Mouse (Mus musculus): Measurements from ENCODE around the gene Cdyl.

The Cdyl gene

GRCm38 (mm10) chr13:35760372-35760771 lies 100.7 kb downstream of the Cdyl start:
- DNase-seq (ENCODE audit: low spot score) = no peak

- DNase-seq (ENCODE audit: low spot score) = no peak
Measured at GRCm38 (mm10) chr13:35764559-35764958, 104.9 kb downstream of the Cdyl start.

- peak; percentile 70 for DNase-seq (ENCODE audit: low spot score)
Measured at GRCm38 (mm10) chr13:35765817-35766216, 106.2 kb downstream of the Cdyl start.

GRCm38 (mm10) chr13:35769673-35770072 lies 110.0 kb downstream of the Cdyl start:
- no peak for DNase-seq (ENCODE audit: low spot score)

GRCm38 (mm10) chr13:35770421-35770820 lies 110.8 kb downstream of the Cdyl start:
- DNase-seq (ENCODE audit: low spot score) = no peak

- DNase-seq (ENCODE audit: low spot score) = no peak
Measured at GRCm38 (mm10) chr13:35771968-35772382, 112.3 kb downstream of the Cdyl start.

GRCm38 (mm10) chr13:35773763-35774162 lies 114.1 kb downstream of the Cdyl start:
- no peak for DNase-seq (ENCODE audit: low spot score)

- DNase-seq (ENCODE audit: low spot score) = no peak
Measured at GRCm38 (mm10) chr13:35776123-35776522, 116.5 kb downstream of the Cdyl start.

- DNase-seq (ENCODE audit: low spot score) = no peak
Measured at GRCm38 (mm10) chr13:35780714-35781113, 121.1 kb downstream of the Cdyl start.

GRCm38 (mm10) chr13:35781755-35782154 lies 122.1 kb downstream of the Cdyl start:
- DNase-seq (ENCODE audit: low spot score) = no peak

- DNase-seq (ENCODE audit: low spot score) = peak; percentile 11
Measured at GRCm38 (mm10) chr13:35782949-35783348, 123.3 kb downstream of the Cdyl start.

GRCm38 (mm10) chr13:35783576-35783975 lies 123.9 kb downstream of the Cdyl start:
- no peak for DNase-seq (ENCODE audit: low spot score)

GRCm38 (mm10) chr13:35784281-35784680 lies 124.6 kb downstream of the Cdyl start:
- DNase-seq (ENCODE audit: low spot score) = no peak

GRCm38 (mm10) chr13:35785330-35785939 lies 125.8 kb downstream of the Cdyl start:
- no peak for DNase-seq (ENCODE audit: low spot score)

GRCm38 (mm10) chr13:35786726-35787399 lies 127.2 kb downstream of the Cdyl start:
- DNase-seq (ENCODE audit: low spot score) = no peak

GRCm38 (mm10) chr13:35789577-35789976 lies 129.9 kb downstream of the Cdyl start:
- no peak for DNase-seq (ENCODE audit: low spot score)

- DNase-seq (ENCODE audit: low spot score) = no peak
Measured at GRCm38 (mm10) chr13:35790431-35790830, 130.8 kb downstream of the Cdyl start.

GRCm38 (mm10) chr13:35794309-35794708 lies 134.7 kb downstream of the Cdyl start:
- DNase-seq (ENCODE audit: low spot score) = no peak

GRCm38 (mm10) chr13:35794774-35795173 lies 135.1 kb downstream of the Cdyl start:
- no peak for DNase-seq (ENCODE audit: low spot score)

- DNase-seq (ENCODE audit: low spot score) = peak; percentile 7
Measured at GRCm38 (mm10) chr13:35795887-35796286, 136.3 kb downstream of the Cdyl start.

GRCm38 (mm10) chr13:35796352-35796751 lies 136.7 kb downstream of the Cdyl start:
- DNase-seq (ENCODE audit: low spot score) = peak; percentile 7

- no peak for DNase-seq (ENCODE audit: low spot score)
Measured at GRCm38 (mm10) chr13:35797811-35798522, 138.3 kb downstream of the Cdyl start.

GRCm38 (mm10) chr13:35798645-35799044 lies 139.0 kb downstream of the Cdyl start:
- DNase-seq (ENCODE audit: low spot score) = peak; percentile 7
